In the genomic region with DNA sequence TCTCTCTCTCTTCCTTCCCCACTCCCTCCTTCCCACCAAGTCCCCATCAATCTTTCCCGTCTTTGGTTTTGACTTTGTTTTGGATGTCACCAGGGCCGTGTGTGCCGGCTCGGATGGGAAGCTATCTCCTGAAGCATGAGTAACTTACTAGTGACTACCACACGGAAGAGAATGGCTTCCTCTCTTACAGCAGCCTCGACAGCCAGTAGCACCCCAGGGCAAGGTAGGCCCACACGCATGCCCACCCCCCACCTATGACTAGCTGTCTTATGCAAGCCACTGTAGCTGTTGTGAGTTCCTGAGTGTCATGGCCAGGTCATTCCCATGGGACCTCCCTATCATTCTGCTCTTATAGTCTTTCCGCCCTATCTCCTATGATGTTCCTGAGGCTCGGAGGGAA, we compare ENCODE assay signal across 28 mouse cellular contexts.
"Had no signal": no experiment of that assay in that cellular context is flagged by ENCODE, and none has a peak within 500 bp of the region (broad histone marks: within the 10 kb centered on the region; RNA-seq: fewer than 3 reads in every experiment).

No protein-coding gene starts in this region.

- H3K9ac ChIP-seq: embryonic facial prominence, embryonic 12.5 days; embryonic facial prominence, embryonic 13.5 days; embryonic facial prominence, embryonic 15.5 days; forebrain, embryonic 12.5 days; forebrain, embryonic 13.5 days; forebrain, embryonic 15.5 days; forebrain, postnatal 0 days had no signal

- H3K4me2 ChIP-seq: embryonic facial prominence, embryonic 12.5 days; embryonic facial prominence, embryonic 13.5 days; embryonic facial prominence, embryonic 15.5 days; forebrain, embryonic 12.5 days; forebrain, embryonic 13.5 days; forebrain, embryonic 15.5 days had no signal

- ATAC-seq: forebrain, embryonic 13.5 days; forebrain, embryonic 14.5 days; forebrain, embryonic 15.5 days; forebrain, embryonic 16.5 days; forebrain, postnatal 0 days had no signal

- H3K4me1 ChIP-seq: embryonic facial prominence, embryonic 12.5 days; forebrain, embryonic 10.5 days; forebrain, embryonic 12.5 days; forebrain, embryonic 13.5 days; forebrain, embryonic 15.5 days had no signal

- DNase-seq: cerebellum, adult 2 months; cerebellum, adult 8-10 months; cerebellum, adult 9-10 months; cerebellum, adult 9-11 months; cerebellum, postnatal 10 days; cerebellum, postnatal 14 days; cerebellum, postnatal 25 days; cerebellum, postnatal 36 days; embryo, embryonic 11 days; forebrain, postnatal 0 days; gastrocnemius, adult 2 months; gastrocnemius, postnatal 10 days; gastrocnemius, postnatal 14 days; gastrocnemius, postnatal 25 days; gastrocnemius, postnatal 36 days; heart, adult 18-20 months; heart, adult 2 months had no signal

- H3K27me3 ChIP-seq: embryonic facial prominence, embryonic 12.5 days; embryonic facial prominence, embryonic 13.5 days; embryonic facial prominence, embryonic 15.5 days; forebrain, embryonic 12.5 days; forebrain, embryonic 13.5 days; forebrain, embryonic 15.5 days had no signal

- H3K27ac ChIP-seq: embryonic facial prominence, embryonic 10.5 days; embryonic facial prominence, embryonic 12.5 days; embryonic facial prominence, embryonic 13.5 days; embryonic facial prominence, embryonic 15.5 days; forebrain, embryonic 10.5 days; forebrain, embryonic 12.5 days; forebrain, embryonic 13.5 days; forebrain, embryonic 15.5 days; gastrocnemius, adult 2 months; heart, adult 2 months had no signal

- H3K9me3 ChIP-seq: embryonic facial prominence, embryonic 10.5 days; embryonic facial prominence, embryonic 12.5 days; embryonic facial prominence, embryonic 13.5 days; embryonic facial prominence, embryonic 15.5 days; forebrain, embryonic 10.5 days; forebrain, embryonic 12.5 days; forebrain, embryonic 13.5 days; forebrain, embryonic 15.5 days had no signal

- H3K4me3 ChIP-seq: embryonic facial prominence, embryonic 10.5 days; embryonic facial prominence, embryonic 12.5 days; embryonic facial prominence, embryonic 13.5 days; embryonic facial prominence, embryonic 15.5 days; erythroblast, embryonic 14.5 days; forebrain, embryonic 10.5 days; forebrain, embryonic 12.5 days; forebrain, embryonic 13.5 days; forebrain, embryonic 15.5 days; gastrocnemius, adult 2 months; heart, adult 2 months had no signal
